Mouse (Mus musculus) stomach, embryonic 15.5 days (tissue): ENCODE measurements around the gene Teddm1a. TPM values are rescaled to one million over a fixed set of nuclear protein-coding genes. Genes with fewer than 3 reads are reported as not detected.

ENCODE experiments used
- ATAC-seq: fragments of 200-750 bp; cut with Nextera tagmentation; 2 replicates; pipeline ENCODE4 v1.8.0; 2017; ENCODE audit warnings: low read depth, moderate number of reproducible peaks, moderate TSS enrichment; ENCODE audit not compliant: insufficient read depth, low FRiP score
- H3K27ac ChIP-seq: fragments of 300-500 bp; sonication (generic); 2 replicates; pipeline ENCODE4 v1.5.1; 2015; ENCODE audit warnings: mild to moderate bottlenecking, inconsistent platforms
- H3K27me3 ChIP-seq: fragments of 300-500 bp; sonication (generic); replicated peaks from 2 replicates; pipeline ENCODE4 v1.6.1; 2015; ENCODE audit warnings: inconsistent platforms
- H3K36me3 ChIP-seq: fragments of 300-500 bp; sonication (generic); 2 replicates; pipeline ENCODE4 v1.6.1; 2015; ENCODE audit warnings: inconsistent platforms
- H3K4me1 ChIP-seq: fragments of 300-500 bp; sonication (generic); 2 replicates; pipeline ENCODE4 v1.6.1; 2015; ENCODE audit warnings: inconsistent platforms
- H3K4me2 ChIP-seq: fragments of 300-500 bp; sonication (generic); 2 replicates; pipeline ENCODE4 v1.6.1; 2015; ENCODE audit warnings: mild to moderate bottlenecking, inconsistent platforms
- H3K4me3 ChIP-seq: fragments of 300-500 bp; sonication (generic); replicated peaks from 2 replicates; pipeline ENCODE4 v1.5.1; 2015; ENCODE audit warnings: inconsistent platforms
- H3K9ac ChIP-seq: fragments of 300-500 bp; sonication (generic); 2 replicates; pipeline ENCODE4 v1.6.1; 2015; ENCODE audit warnings: inconsistent platforms
- H3K9me3 ChIP-seq: fragments of 300-500 bp; sonication (generic); 2 replicates; pipeline ENCODE4 v1.6.1; 2016; ENCODE audit warnings: inconsistent platforms
- WGBS: fragments of 180-500 bp; shearing (Covaris S2); methylation state at CpG from one replicate; pipeline ENCODE4 v1.1.7; 2015; 5-methylcytosine and 5-hydroxymethylcytosine counted together
- microRNA-seq: library from miRNA; unstranded; fragments of <30 nt; microRNA quantifications from one replicate; pipeline ENCODE4, GENCODE M21; 2016
- polyA plus RNA-seq: library from polyadenylated mRNA; unstranded; fragments of >200 nt; fragmentation: Nextera tagmentation; extraction: Ambion mirVana; gene quantifications from 2 replicates; pipeline ENCODE4 v1.2.1, GENCODE M21; 2015

Gene Teddm1a
- polyA plus RNA-seq, 1 experiment from 2014 or later = not detected

- Histone ChIP-seq H3K9ac (no peak overlapping the region), H3K4me3 (no peak overlapping the region), H3K4me1 (no peaks in the 10 kb centered on the region), H3K9me3 (no peaks in the 10 kb centered on the region), H3K4me2 (no peak overlapping the region), H3K27ac (no peak overlapping the region), H3K36me3 (no peaks in the 10 kb centered on the region), H3K27me3 (no peaks in the 10 kb centered on the region)
- ATAC-seq = no peak
- 41% methylated on average over 1 of the region's 1 CpGs for WGBS
Measured at GRCm38 (mm10) chr1:153933772-153934171, 42.2 kb downstream of the Teddm1a start.

- no peak for ATAC-seq
Measured at GRCm38 (mm10) chr1:153935844-153936380, 44.4 kb downstream of the Teddm1a start.

DNA sequence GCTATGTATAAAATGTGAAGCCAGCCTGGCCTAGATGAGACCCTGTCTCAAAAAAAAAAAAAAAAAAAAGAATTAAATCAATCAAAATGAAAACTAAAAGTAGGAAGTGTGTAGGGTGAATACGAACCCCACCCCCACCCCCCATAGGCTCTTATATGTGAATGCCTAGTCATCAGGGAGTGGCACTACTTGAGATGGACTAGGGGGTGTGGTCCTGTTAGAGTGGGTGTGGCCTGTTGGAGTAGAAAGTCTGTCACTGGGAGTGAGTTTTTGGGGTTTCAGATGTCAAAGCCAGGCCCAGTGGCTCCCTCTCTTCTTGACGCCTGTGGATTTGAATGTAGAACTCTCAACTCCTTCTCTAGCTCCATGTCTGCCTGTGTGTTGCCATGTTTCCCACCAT is 45.5 kb downstream of the Teddm1a start:
- Histone ChIP-seq H3K27ac (no peak overlapping the region), H3K36me3 (no peaks in the 10 kb centered on the region), H3K9me3 (no peaks in the 10 kb centered on the region), H3K4me3 (no peak overlapping the region), H3K9ac (no peak overlapping the region), H3K4me2 (no peak overlapping the region), H3K27me3 (no peaks in the 10 kb centered on the region), H3K4me1 (no peaks in the 10 kb centered on the region)
- 91% methylated on average over 2 of the region's 2 CpGs for WGBS
- ATAC-seq = no peak

More at GRCm38 (mm10) chr1:153935844-153936380, 44.4 kb downstream of the Teddm1a start:
- H3K27me3 ChIP-seq = no peaks in the 10 kb centered on the region
- no peaks in the 10 kb centered on the region for H3K36me3 ChIP-seq
- WGBS = 74% methylated on average over 12 of the region's 12 CpGs
- no peak overlapping the region for H3K9ac ChIP-seq
- H3K4me2 ChIP-seq = no peak overlapping the region
- H3K4me3 ChIP-seq = no peak overlapping the region
- no peaks in the 10 kb centered on the region for H3K4me1 ChIP-seq
- H3K27ac ChIP-seq = no peak overlapping the region
- H3K9me3 ChIP-seq = no peaks in the 10 kb centered on the region

DNA sequence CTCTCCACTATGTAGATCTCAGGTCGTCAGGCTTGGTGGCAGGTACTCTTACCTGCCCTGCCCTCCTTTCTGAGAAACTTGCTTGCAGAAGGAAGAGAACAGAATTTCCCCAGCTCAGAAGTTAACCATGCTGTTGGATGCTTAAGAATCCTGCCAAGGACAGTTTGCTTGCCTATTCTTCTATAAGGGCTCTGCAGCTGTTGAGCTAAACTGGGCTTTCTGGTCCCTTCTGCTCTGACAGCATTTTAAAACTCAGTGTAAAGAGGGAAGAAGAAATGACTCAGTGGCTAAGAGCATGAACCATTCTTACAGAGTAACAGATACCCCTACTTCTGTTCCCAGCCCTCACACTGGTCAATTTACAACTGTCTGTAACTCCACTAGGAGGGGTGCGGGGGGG is 49.4 kb downstream of the Teddm1a start:
- no peaks in the 10 kb centered on the region for H3K27me3 ChIP-seq
- no peaks in the 10 kb centered on the region for H3K4me1 ChIP-seq
- no peak overlapping the region for H3K27ac ChIP-seq
- no peaks in the 10 kb centered on the region for H3K36me3 ChIP-seq
- ATAC-seq = no peak
- no peak overlapping the region for H3K4me2 ChIP-seq
- no peak overlapping the region for H3K9ac ChIP-seq
- WGBS = 72% methylated on average over 2 of the region's 2 CpGs
- no peaks in the 10 kb centered on the region for H3K9me3 ChIP-seq
- H3K4me3 ChIP-seq = no peak overlapping the region

Small RNAs within 50 kb of the gene (microRNA-seq; reads per million reads assigned to microRNA genes)
- 13.7 reads per million, percentile 29 among the genes with 10 or more reads in this experiment for gene Mir8114

Other genes starting within 250 kb of the Teddm1a start
- gene Rgs8, start 238.7 kb upstream of the Teddm1a start, polyA plus RNA-seq = 0.34 and 0.41 TPM in 2 replicates
- 4.5 and 5.1 TPM in 2 replicates for gene Rgs16, start 151.4 kb upstream of the Teddm1a start, polyA plus RNA-seq
- gene Rnasel, start 142.3 kb upstream of the Teddm1a start, polyA plus RNA-seq = 13.8 and 15.5 TPM in 2 replicates
- gene Rgsl1, start 47.6 kb upstream of the Teddm1a start, polyA plus RNA-seq = 0.08 and 0.15 TPM in 2 replicates
- gene Teddm1b, start 17.4 kb upstream of the Teddm1a start, polyA plus RNA-seq = 0.17 and 0.26 TPM in 2 replicates
- gene Glul, start 8.2 kb downstream of the Teddm1a start, polyA plus RNA-seq = 122 and 124 TPM in 2 replicates
- gene Teddm2, start 8.5 kb downstream of the Teddm1a start, polyA plus RNA-seq = 0.64 and 0.72 TPM in 2 replicates